Mouse (Mus musculus) spleen, adult 2 months (tissue): Measurements from ENCODE around the gene Dnah7c.
"Not testable (repeated sequence)": the region's sequence is repeated elsewhere in the genome, so short reads cannot be mapped to it uniquely, and the experiment has no call there.

Experiments used
- CTCF ChIP-seq: fragments of 200-500 bp; IDR thresholded peaks from 2 replicates; pipeline ENCODE4 v1.5.1; 2011; ENCODE audit warnings: mild to moderate bottlenecking, inconsistent platforms; ENCODE audit not compliant: insufficient read depth, insufficient read length, insufficient replicate concordance; ENCODE audit errors: extremely low read depth
- POLR2A ChIP-seq: fragments of 200-500 bp; IDR thresholded peaks from 2 replicates; pipeline ENCODE4 v1.6.1; 2011; ENCODE audit warnings: low read depth, low read length, inconsistent platforms

DNA sequence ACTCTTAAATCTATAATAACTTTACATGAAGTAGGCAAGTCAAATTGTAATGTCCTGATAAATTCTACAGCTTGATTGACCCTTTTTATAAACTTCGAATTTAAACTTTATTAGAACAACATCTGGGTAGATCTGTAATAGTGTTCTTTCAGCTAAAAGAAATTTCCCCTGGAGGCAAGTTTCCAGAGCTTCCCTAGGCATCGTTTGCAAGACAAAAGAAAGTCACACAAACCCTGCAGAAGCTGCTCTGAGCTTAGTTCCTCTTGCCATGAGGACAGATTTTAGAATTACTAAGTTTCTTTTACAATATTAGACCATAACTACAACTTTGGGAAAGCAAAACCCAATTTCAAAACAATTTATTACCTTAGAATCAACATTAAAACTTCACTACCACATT lies 227.3 kb downstream of the Dnah7c start:
- not testable (repeated sequence) for TF ChIP-seq CTCF, POLR2A
